Mouse (Mus musculus): ENCODE data around the gene Scly. TPM values are rescaled to one million over a fixed set of nuclear protein-coding genes. Genes with fewer than 3 reads are reported as not detected.
A peak's percentile ranks its signal among the peaks of the same experiment; 100 is the strongest.

Gene Scly
- polyA plus RNA-seq, 1 experiment from 2014 or later: 18.2 TPM

DNA sequence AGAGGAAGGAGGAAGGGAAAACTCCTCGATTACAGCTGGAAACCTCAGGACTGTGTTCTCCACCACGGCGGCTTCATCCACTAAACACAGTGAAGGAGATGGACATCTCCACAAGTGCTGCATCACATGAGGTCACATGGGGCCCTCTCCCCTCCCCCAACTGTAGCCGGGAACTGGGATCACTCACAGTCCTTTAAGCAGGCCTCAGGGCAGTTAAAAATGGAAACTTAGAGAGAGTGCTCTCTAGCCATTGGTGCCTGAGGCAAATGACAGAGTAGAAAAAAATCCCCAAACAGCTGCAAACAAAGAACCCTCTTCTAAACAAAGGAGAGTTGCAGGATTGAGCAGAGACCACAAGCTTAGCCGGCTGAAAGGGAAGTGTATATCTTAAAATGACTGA, 15.1 kb downstream of the Scly start:
- H3K4me1 ChIP-seq (ENCODE audit: control insufficient read depth, insufficient read depth, low read length): peaks cover 8% of the 10 kb centered on the region; the same call in 1 of the 2 replicates
- H3K4me3 ChIP-seq (replicated peaks; ENCODE audit: low read length): no peak overlapping the region
- H3K27me3 ChIP-seq (ENCODE audit: control insufficient read depth, insufficient read depth, low read length): no peaks in the 10 kb centered on the region
- 21% methylated on average over 5 of the region's 5 CpGs for WGBS
- H3K4me2 ChIP-seq (ENCODE audit: low read depth, low read length): no peak overlapping the region
- H3K9me3 ChIP-seq (replicated peaks; ENCODE audit: control insufficient read depth, low read length): no peaks in the 10 kb centered on the region
- ATAC-seq (ENCODE audit: insufficient read depth, low FRiP score): peak; percentile 54; the same call in 1 of the 2 replicates
- H3K36me3 ChIP-seq (ENCODE audit: control insufficient read depth, insufficient read depth, low read length): 0 out of 2 replicates have a peak, but pooled peaks cover 8% of the 10 kb centered on the region
- H3K27ac ChIP-seq (ENCODE audit: low read length): peak overlapping the region; percentile 68
- H3K9ac ChIP-seq (ENCODE audit: low read length): 0 out of 2 replicates have a peak overlapping the region, but pooled peaks have one; percentile 13

DNA sequence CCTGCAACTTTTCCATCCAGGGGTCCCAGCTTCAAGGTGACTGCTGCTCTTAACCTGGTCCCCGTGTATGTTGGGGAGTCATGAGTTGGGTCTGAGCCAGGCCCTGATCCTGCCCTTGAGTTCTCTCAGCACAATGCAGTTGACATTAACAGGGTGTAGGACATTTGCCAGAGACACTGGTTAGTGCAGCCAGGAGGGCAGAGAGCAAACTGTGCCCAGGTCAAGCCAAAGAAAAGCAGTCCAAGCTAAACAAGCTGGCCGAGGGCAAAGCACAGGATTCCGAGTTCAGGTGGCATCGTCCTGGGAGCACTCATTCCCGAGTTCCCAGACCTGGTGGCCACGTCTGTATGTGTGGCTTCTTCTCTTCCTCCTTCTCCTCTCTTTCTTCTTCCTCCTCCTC, 19.5 kb downstream of the Scly start:
- Histone ChIP-seq H3K4me3 (replicated peaks; ENCODE audit: low read length) (no peak overlapping the region), H3K27ac (ENCODE audit: low read length) (no peak overlapping the region), H3K36me3 (ENCODE audit: control insufficient read depth, insufficient read depth, low read length) (no peaks in the 10 kb centered on the region), H3K4me2 (ENCODE audit: low read depth, low read length) (no peak overlapping the region), H3K9ac (ENCODE audit: low read length) (no peak overlapping the region), H3K27me3 (ENCODE audit: control insufficient read depth, insufficient read depth, low read length) (no peaks in the 10 kb centered on the region), H3K4me1 (ENCODE audit: control insufficient read depth, insufficient read depth, low read length) (peaks cover 8% of the 10 kb centered on the region; the same call in 1 of the 2 replicates), H3K9me3 (replicated peaks; ENCODE audit: control insufficient read depth, low read length) (no peaks in the 10 kb centered on the region)
- WGBS: 75% methylated on average over 6 of the region's 6 CpGs
- ATAC-seq (ENCODE audit: insufficient read depth, low FRiP score): no peak

DNA sequence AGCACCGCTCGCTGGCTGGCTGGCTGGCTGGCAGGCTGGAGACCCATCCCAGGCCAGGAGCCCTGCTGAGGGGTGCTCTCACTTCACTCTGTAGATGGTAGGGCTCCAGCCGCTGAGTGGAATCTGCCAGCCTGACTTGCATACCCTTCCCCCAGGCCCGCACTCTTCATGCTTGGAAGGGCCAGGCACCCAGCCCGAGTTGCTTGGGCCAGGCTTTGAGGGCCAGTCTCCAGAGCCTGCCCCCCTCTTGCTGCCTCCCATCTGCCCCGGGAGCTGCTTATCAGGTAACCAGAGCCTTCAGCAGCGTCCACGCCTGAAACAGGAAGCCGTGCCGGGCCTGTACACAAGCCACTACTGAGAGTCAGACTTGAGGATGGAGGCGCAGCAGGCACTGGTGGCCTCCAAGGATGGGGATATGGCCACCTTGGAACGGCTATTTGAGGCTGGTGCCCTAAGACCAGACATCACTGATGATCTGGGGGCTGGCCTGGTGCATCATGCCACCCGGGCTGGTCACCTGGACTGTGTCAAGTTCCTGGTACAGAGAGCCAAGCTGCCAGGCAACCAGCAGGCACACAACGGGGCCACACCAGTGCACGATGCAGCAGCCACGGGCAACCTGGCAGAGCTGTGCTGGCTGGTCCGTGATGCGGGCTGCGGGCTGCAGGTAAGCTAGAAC, 23.8 kb downstream of the Scly start, which contains the start of gene Espnl:
Espnl (plus strand) TSS at position 316 of the 679 bp plus-strand sequence.
- Histone ChIP-seq H3K9ac (ENCODE audit: low read length) (no peak within 1 kb of the TSS), H3K9me3 (replicated peaks; ENCODE audit: control insufficient read depth, low read length) (no peaks in the 10 kb centered on the region), H3K27ac (ENCODE audit: low read length) (no peak within 1 kb of the TSS), H3K4me1 (ENCODE audit: control insufficient read depth, insufficient read depth, low read length) (no peaks in the 10 kb centered on the region), H3K27me3 (ENCODE audit: control insufficient read depth, insufficient read depth, low read length) (no peaks in the 10 kb centered on the region), H3K4me3 (replicated peaks; ENCODE audit: low read length) (no peak within 1 kb of the TSS), H3K4me2 (ENCODE audit: low read depth, low read length) (no peak within 1 kb of the TSS), H3K36me3 (ENCODE audit: control insufficient read depth, insufficient read depth, low read length) (no peaks in the 10 kb centered on the region)
- 59% methylated on average over 19 of the region's 19 CpGs for WGBS
- ATAC-seq (ENCODE audit: insufficient read depth, low FRiP score): no peak

DNA sequence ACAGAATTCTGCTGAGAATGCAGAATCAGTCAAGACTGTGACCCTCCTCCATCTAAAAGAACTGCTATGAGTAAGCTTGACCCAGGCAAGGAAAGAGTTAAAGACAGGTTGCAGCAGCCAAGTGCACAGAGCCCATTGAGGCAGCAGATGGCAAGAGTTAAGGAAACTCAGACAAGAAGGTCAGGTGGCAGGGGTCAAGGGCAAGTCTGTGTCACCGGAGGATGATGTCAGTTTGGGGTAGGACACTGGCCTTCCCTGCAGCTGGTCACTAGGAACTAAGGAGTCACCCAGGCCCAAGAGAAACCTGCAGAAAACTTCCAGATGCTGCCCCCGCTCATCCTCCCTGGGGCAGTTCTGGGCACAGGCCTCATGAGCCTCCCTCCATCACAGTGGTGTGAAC, 26.5 kb downstream of the Scly start:
- Histone ChIP-seq H3K4me2 (ENCODE audit: low read depth, low read length) (no peak overlapping the region), H3K27ac (ENCODE audit: low read length) (no peak overlapping the region), H3K9ac (ENCODE audit: low read length) (no peak overlapping the region), H3K9me3 (replicated peaks; ENCODE audit: control insufficient read depth, low read length) (no peaks in the 10 kb centered on the region), H3K36me3 (ENCODE audit: control insufficient read depth, insufficient read depth, low read length) (no peaks in the 10 kb centered on the region), H3K27me3 (ENCODE audit: control insufficient read depth, insufficient read depth, low read length) (no peaks in the 10 kb centered on the region), H3K4me1 (ENCODE audit: control insufficient read depth, insufficient read depth, low read length) (no peaks in the 10 kb centered on the region), H3K4me3 (replicated peaks; ENCODE audit: low read length) (no peak overlapping the region)
- 67% methylated on average over 2 of the region's 2 CpGs for WGBS
- no peak for ATAC-seq (ENCODE audit: insufficient read depth, low FRiP score)

- WGBS: 76% methylated on average over 4 of the region's 4 CpGs
- no peak for ATAC-seq (ENCODE audit: insufficient read depth, low FRiP score)
- Histone ChIP-seq H3K4me2 (ENCODE audit: low read depth, low read length) (no peak overlapping the region), H3K9ac (ENCODE audit: low read length) (no peak overlapping the region), H3K9me3 (replicated peaks; ENCODE audit: control insufficient read depth, low read length) (no peaks in the 10 kb centered on the region), H3K27ac (ENCODE audit: low read length) (no peak overlapping the region), H3K36me3 (ENCODE audit: control insufficient read depth, insufficient read depth, low read length) (no peaks in the 10 kb centered on the region), H3K4me3 (replicated peaks; ENCODE audit: low read length) (no peak overlapping the region), H3K4me1 (ENCODE audit: control insufficient read depth, insufficient read depth, low read length) (no peaks in the 10 kb centered on the region), H3K27me3 (ENCODE audit: control insufficient read depth, insufficient read depth, low read length) (no peaks in the 10 kb centered on the region)
Measured at GRCm38 (mm10) chr1:91325488-91326042, 27.4 kb downstream of the Scly start.

GRCm38 (mm10) chr1:91332102-91332501, 34.0 kb downstream of the Scly start:
- Histone ChIP-seq H3K9ac (ENCODE audit: low read length) (no peak overlapping the region), H3K4me3 (replicated peaks; ENCODE audit: low read length) (no peak overlapping the region), H3K4me1 (ENCODE audit: control insufficient read depth, insufficient read depth, low read length) (no peaks in the 10 kb centered on the region), H3K4me2 (ENCODE audit: low read depth, low read length) (no peak overlapping the region), H3K9me3 (replicated peaks; ENCODE audit: control insufficient read depth, low read length) (no peaks in the 10 kb centered on the region), H3K27me3 (ENCODE audit: control insufficient read depth, insufficient read depth, low read length) (no peaks in the 10 kb centered on the region), H3K36me3 (ENCODE audit: control insufficient read depth, insufficient read depth, low read length) (no peaks in the 10 kb centered on the region), H3K27ac (ENCODE audit: low read length) (no peak overlapping the region)
- WGBS: 52% methylated on average over 4 of the region's 4 CpGs
- no peak for ATAC-seq (ENCODE audit: insufficient read depth, low FRiP score)

GRCm38 (mm10) chr1:91333582-91333981, 35.4 kb downstream of the Scly start:
- H3K27ac ChIP-seq (ENCODE audit: low read length): no peak overlapping the region
- H3K4me1 ChIP-seq (ENCODE audit: control insufficient read depth, insufficient read depth, low read length): no peaks in the 10 kb centered on the region
- H3K9me3 ChIP-seq (replicated peaks; ENCODE audit: control insufficient read depth, low read length): no peaks in the 10 kb centered on the region
- H3K4me2 ChIP-seq (ENCODE audit: low read depth, low read length): no peak overlapping the region
- H3K9ac ChIP-seq (ENCODE audit: low read length): no peak overlapping the region
- H3K4me3 ChIP-seq (replicated peaks; ENCODE audit: low read length): no peak overlapping the region
- H3K36me3 ChIP-seq (ENCODE audit: control insufficient read depth, insufficient read depth, low read length): no peaks in the 10 kb centered on the region
- ATAC-seq (ENCODE audit: insufficient read depth, low FRiP score): no peak
- H3K27me3 ChIP-seq (ENCODE audit: control insufficient read depth, insufficient read depth, low read length): no peaks in the 10 kb centered on the region

GRCm38 (mm10) chr1:91337355-91337754, 39.2 kb downstream of the Scly start:
- no peak for ATAC-seq (ENCODE audit: insufficient read depth, low FRiP score)
- no peaks in the 10 kb centered on the region for H3K9me3 ChIP-seq (replicated peaks; ENCODE audit: control insufficient read depth, low read length)
- WGBS: 85% methylated on average over 7 of the region's 7 CpGs
- H3K9ac ChIP-seq (ENCODE audit: low read length): no peak overlapping the region
- no peaks in the 10 kb centered on the region; the same call in 1 of the 2 replicates for H3K4me1 ChIP-seq (ENCODE audit: control insufficient read depth, insufficient read depth, low read length)
- H3K4me2 ChIP-seq (ENCODE audit: low read depth, low read length): no peak overlapping the region
- H3K4me3 ChIP-seq (replicated peaks; ENCODE audit: low read length): no peak overlapping the region
- H3K27ac ChIP-seq (ENCODE audit: low read length): no peak overlapping the region
- no peaks in the 10 kb centered on the region for H3K36me3 ChIP-seq (ENCODE audit: control insufficient read depth, insufficient read depth, low read length)
- H3K27me3 ChIP-seq (ENCODE audit: control insufficient read depth, insufficient read depth, low read length): 0 out of 2 replicates have a peak, but pooled peaks cover 3% of the 10 kb centered on the region

DNA sequence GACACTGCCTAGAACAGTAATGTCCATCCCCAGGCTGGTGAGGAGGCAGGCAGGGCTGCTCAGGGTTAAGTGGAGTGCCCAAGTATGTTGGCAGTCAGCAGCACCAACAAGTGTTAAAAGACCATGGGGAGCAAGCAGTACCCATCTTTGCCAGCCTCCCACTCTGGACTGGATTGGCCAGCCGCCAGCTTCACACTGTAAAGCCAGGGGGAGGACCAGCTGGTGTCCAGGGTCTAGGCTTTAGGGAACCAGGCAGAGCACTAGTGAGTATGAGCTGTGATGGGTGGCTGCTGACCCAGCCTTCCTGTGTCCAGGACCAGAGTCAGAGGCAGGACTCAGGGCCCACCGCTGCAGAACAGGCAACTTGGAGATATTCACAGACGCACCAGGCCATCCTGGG, 45.9 kb downstream of the Scly start:
- 62% methylated on average over 3 of the region's 3 CpGs for WGBS
- Histone ChIP-seq H3K4me3 (replicated peaks; ENCODE audit: low read length) (no peak overlapping the region), H3K27ac (ENCODE audit: low read length) (no peak overlapping the region), H3K27me3 (ENCODE audit: control insufficient read depth, insufficient read depth, low read length) (peaks cover 41% of the 10 kb centered on the region), H3K4me1 (ENCODE audit: control insufficient read depth, insufficient read depth, low read length) (peaks cover 8% of the 10 kb centered on the region), H3K9me3 (replicated peaks; ENCODE audit: control insufficient read depth, low read length) (no peaks in the 10 kb centered on the region), H3K36me3 (ENCODE audit: control insufficient read depth, insufficient read depth, low read length) (no peaks in the 10 kb centered on the region), H3K4me2 (ENCODE audit: low read depth, low read length) (no peak overlapping the region), H3K9ac (ENCODE audit: low read length) (no peak overlapping the region)
- ATAC-seq (ENCODE audit: insufficient read depth, low FRiP score): no peak

Data from stomach, embryonic 16.5 days (tissue).